Mouse (Mus musculus) embryo, embryonic 10 days (tissue): ENCODE data around the gene Srsf4.
A peak's percentile ranks its signal among the peaks of the same experiment; 100 is the strongest.

Experiments
- DNase-seq: peaks from one replicate; pipeline ENCODE4 v3.0.0-alpha.2; 2015; ENCODE audit warnings: low spot score

The Srsf4 gene

GRCm38 (mm10) chr4:131873293-131874168 is at the start of gene Srsf4:
Gene Srsf4 (plus strand): TSS chr4:131873617.
- DNase-seq = peak; percentile 95

GRCm38 (mm10) chr4:131824939-131825338 is 48.5 kb upstream of the Srsf4 start:
- DNase-seq = no peak

- no peak for DNase-seq
These were observed 47.6 kb upstream of the Srsf4 start for GRCm38 (mm10) chr4:131825830-131826229.

GRCm38 (mm10) chr4:131826905-131827304 is 46.5 kb upstream of the Srsf4 start:
- peak; percentile 79 for DNase-seq

- DNase-seq = no peak
These were observed 44.3 kb upstream of the Srsf4 start for GRCm38 (mm10) chr4:131829123-131829522.

GRCm38 (mm10) chr4:131831546-131832045 is 41.8 kb upstream of the Srsf4 start:
- DNase-seq = no peak

GRCm38 (mm10) chr4:131832759-131833407 is 40.5 kb upstream of the Srsf4 start:
- no peak for DNase-seq

- DNase-seq = peak; percentile 49
These were observed 39.3 kb upstream of the Srsf4 start for GRCm38 (mm10) chr4:131833971-131834609.

GRCm38 (mm10) chr4:131836351-131836881 is 37.0 kb upstream of the Srsf4 start:
- DNase-seq = peak; percentile 49

- peak; percentile 70 for DNase-seq
These were observed 36.4 kb upstream of the Srsf4 start for GRCm38 (mm10) chr4:131836891-131837491.

- peak; percentile 88 for DNase-seq
These were observed 35.4 kb upstream of the Srsf4 start, which contains the start of gene Ptpru for GRCm38 (mm10) chr4:131837872-131838524. Gene Ptpru (minus strand): TSS chr4:131838288.

GRCm38 (mm10) chr4:131843290-131843743 is 30.1 kb upstream of the Srsf4 start, which contains the start of gene Mecr:
Gene Mecr (plus strand): TSS chr4:131843470.
- DNase-seq = peak; percentile 96

GRCm38 (mm10) chr4:131845991-131846778 is 27.2 kb upstream of the Srsf4 start:
- DNase-seq = no peak

- DNase-seq = peak; percentile 71
These were observed 25.3 kb upstream of the Srsf4 start for GRCm38 (mm10) chr4:131848082-131848481.

GRCm38 (mm10) chr4:131849986-131850638 is 23.3 kb upstream of the Srsf4 start:
- DNase-seq = no peak

GRCm38 (mm10) chr4:131854950-131855349 is 18.5 kb upstream of the Srsf4 start:
- no peak for DNase-seq

- DNase-seq = peak; percentile 94
These were observed 12.7 kb upstream of the Srsf4 start for GRCm38 (mm10) chr4:131860492-131861340.

GRCm38 (mm10) chr4:131861341-131861739 is 12.1 kb upstream of the Srsf4 start:
- DNase-seq = no peak
